Mouse (Mus musculus): ENCODE measurements around the gene Ap2a2. TPM values are rescaled to one million over a fixed set of nuclear protein-coding genes. Genes with fewer than 3 reads are reported as not detected.
A peak's percentile ranks its signal among the peaks of the same experiment; 100 is the strongest.
"Not testable (repeated sequence)": the region's sequence is repeated elsewhere in the genome, so short reads cannot be mapped to it uniquely, and the experiment has no call there.

Ap2a2 gene
- polyA plus RNA-seq, 1 experiment from 2014 or later = 99.2 TPM

- 81% methylated on average over 7 of the region's 7 CpGs for WGBS
- Histone ChIP-seq H3K9me3 (no peaks in the 10 kb centered on the region), H3K36me3 (no peaks in the 10 kb centered on the region), H3K27ac (no peak overlapping the region), H3K4me3 (no peak overlapping the region), H3K4me1 (no peaks in the 10 kb centered on the region), H3K27me3 (no peaks in the 10 kb centered on the region), H3K9ac (no peak overlapping the region), H3K4me2 (replicated peaks) (no peak overlapping the region)
- ATAC-seq (ENCODE audit: insufficient number of reproducible peaks, insufficient read depth, low FRiP score, low TSS enrichment) = no peak
These were observed 19.4 kb downstream of the Ap2a2 start for GRCm38 (mm10) chr7:141581323-141581722.

GRCm38 (mm10) chr7:141584048-141584841 lies 22.3 kb downstream of the Ap2a2 start:
- H3K4me2 ChIP-seq (replicated peaks) = no peak overlapping the region
- no peak overlapping the region for H3K4me3 ChIP-seq
- H3K9ac ChIP-seq = no peak overlapping the region
- H3K4me1 ChIP-seq = no peaks in the 10 kb centered on the region
- H3K9me3 ChIP-seq = no peaks in the 10 kb centered on the region
- 84% methylated on average over 5 of the region's 5 CpGs for WGBS
- H3K27ac ChIP-seq = no peak overlapping the region
- peaks cover 9% of the 10 kb centered on the region; the same call in 1 of the 2 replicates for H3K36me3 ChIP-seq
- no peaks in the 10 kb centered on the region for H3K27me3 ChIP-seq
- no peak for ATAC-seq (ENCODE audit: insufficient number of reproducible peaks, insufficient read depth, low FRiP score, low TSS enrichment)

DNA sequence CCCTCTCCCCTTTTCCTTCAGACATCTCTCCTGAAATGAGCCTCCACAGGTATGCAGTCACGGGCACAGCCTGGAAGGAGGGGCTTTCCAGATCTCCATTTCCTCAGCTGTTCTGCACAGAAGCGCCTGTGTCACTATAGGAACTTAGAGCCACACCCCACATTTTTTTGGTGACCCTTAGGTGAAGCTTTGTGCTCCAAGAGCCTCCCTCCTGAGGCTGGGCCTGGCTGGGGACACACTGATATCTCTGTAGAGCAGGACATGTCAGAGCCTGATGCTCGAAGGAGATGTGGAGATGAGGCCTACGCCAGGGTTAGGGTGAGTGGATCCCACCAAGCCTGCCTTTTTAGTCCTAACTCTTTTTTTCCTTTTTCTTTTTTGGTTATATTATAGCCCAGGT lies 23.3 kb downstream of the Ap2a2 start:
- Histone ChIP-seq H3K36me3 (peaks cover 16% of the 10 kb centered on the region; the same call in 1 of the 2 replicates), H3K9ac (no peak overlapping the region), H3K4me1 (no peaks in the 10 kb centered on the region), H3K27me3 (no peaks in the 10 kb centered on the region), H3K4me3 (no peak overlapping the region), H3K4me2 (replicated peaks) (no peak overlapping the region), H3K9me3 (no peaks in the 10 kb centered on the region), H3K27ac (no peak overlapping the region)
- 0 out of 2 replicates have a peak, but pooled peaks have one; percentile 38 for ATAC-seq (ENCODE audit: insufficient number of reproducible peaks, insufficient read depth, low FRiP score, low TSS enrichment)
- 67% methylated on average over 4 of the region's 4 CpGs for WGBS

DNA sequence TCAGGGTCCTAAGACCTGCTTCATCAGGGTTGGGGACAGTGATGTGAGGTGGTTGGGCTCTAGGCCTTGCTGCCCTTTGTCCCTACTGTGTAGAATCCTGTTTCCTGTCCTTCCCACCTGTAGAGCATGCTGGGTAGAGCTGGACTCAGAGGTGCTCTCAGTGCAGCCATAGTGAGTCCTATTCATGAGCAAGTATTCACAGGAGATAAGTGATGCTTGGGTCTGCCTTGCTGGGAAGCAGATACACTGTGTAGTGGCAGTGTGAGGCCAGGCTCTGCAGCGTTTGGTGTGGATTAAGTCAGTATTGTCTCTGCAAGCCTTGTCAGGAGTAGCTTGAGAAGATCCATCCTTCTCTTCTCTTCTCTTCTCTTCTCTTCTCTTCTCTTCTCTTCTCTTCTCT lies 23.9 kb downstream of the Ap2a2 start:
- WGBS = 86% methylated on average over 1 of the region's 1 CpGs

GRCm38 (mm10) chr7:141588890-141589289 lies 26.9 kb downstream of the Ap2a2 start:
- peaks cover 28% of the 10 kb centered on the region for H3K36me3 ChIP-seq

More for the DNA sequence above, 23.9 kb downstream of the Ap2a2 start:
- Histone ChIP-seq H3K27ac (no peak overlapping the region), H3K4me1 (no peaks in the 10 kb centered on the region), H3K9ac (no peak overlapping the region), H3K4me3 (no peak overlapping the region), H3K4me2 (replicated peaks) (no peak overlapping the region), H3K27me3 (no peaks in the 10 kb centered on the region), H3K9me3 (no peaks in the 10 kb centered on the region), H3K36me3 (peaks cover 22% of the 10 kb centered on the region)
- ATAC-seq (ENCODE audit: insufficient number of reproducible peaks, insufficient read depth, low FRiP score, low TSS enrichment) = no peak

GRCm38 (mm10) chr7:141590249-141590648 lies 28.3 kb downstream of the Ap2a2 start:
- H3K4me2 ChIP-seq (replicated peaks); H3K4me3 ChIP-seq; H3K9me3 ChIP-seq; ATAC-seq (ENCODE audit: insufficient number of reproducible peaks, insufficient read depth, low FRiP score, low TSS enrichment); H3K9ac ChIP-seq; H3K4me1 ChIP-seq; H3K27ac ChIP-seq; H3K27me3 ChIP-seq: not testable (repeated sequence)
- WGBS = 90% methylated on average over 6 of the region's 7 CpGs
- H3K36me3 ChIP-seq = peaks cover 28% of the 10 kb centered on the region

More at GRCm38 (mm10) chr7:141588890-141589289, 26.9 kb downstream of the Ap2a2 start:
- no peak for ATAC-seq (ENCODE audit: insufficient number of reproducible peaks, insufficient read depth, low FRiP score, low TSS enrichment)
- Histone ChIP-seq H3K4me3 (no peak overlapping the region), H3K9ac (no peak overlapping the region), H3K4me1 (no peaks in the 10 kb centered on the region), H3K9me3 (no peaks in the 10 kb centered on the region), H3K4me2 (replicated peaks) (no peak overlapping the region), H3K27ac (no peak overlapping the region), H3K27me3 (no peaks in the 10 kb centered on the region)
- WGBS = 92% methylated on average over 6 of the region's 6 CpGs

- no peaks in the 10 kb centered on the region for H3K9me3 ChIP-seq
- H3K36me3 ChIP-seq = peaks cover 28% of the 10 kb centered on the region
- 94% methylated on average over 8 of the region's 8 CpGs for WGBS
- H3K4me2 ChIP-seq (replicated peaks) = no peak overlapping the region
- no peak for ATAC-seq (ENCODE audit: insufficient number of reproducible peaks, insufficient read depth, low FRiP score, low TSS enrichment)
- no peak overlapping the region for H3K27ac ChIP-seq
- H3K9ac ChIP-seq = no peak overlapping the region
- H3K27me3 ChIP-seq = no peaks in the 10 kb centered on the region
- H3K4me1 ChIP-seq = no peaks in the 10 kb centered on the region
- H3K4me3 ChIP-seq = no peak overlapping the region
These were observed 29.0 kb downstream of the Ap2a2 start for GRCm38 (mm10) chr7:141590959-141591358.

GRCm38 (mm10) chr7:141592096-141592495 lies 30.1 kb downstream of the Ap2a2 start:
- no peak overlapping the region for H3K27ac ChIP-seq
- no peak overlapping the region for H3K9ac ChIP-seq
- H3K9me3 ChIP-seq = no peaks in the 10 kb centered on the region
- H3K4me1 ChIP-seq = no peaks in the 10 kb centered on the region
- peaks cover 28% of the 10 kb centered on the region for H3K36me3 ChIP-seq
- no peak overlapping the region for H3K4me2 ChIP-seq (replicated peaks)
- ATAC-seq (ENCODE audit: insufficient number of reproducible peaks, insufficient read depth, low FRiP score, low TSS enrichment) = no peak
- no peaks in the 10 kb centered on the region for H3K27me3 ChIP-seq
- H3K4me3 ChIP-seq = no peak overlapping the region
- 89% methylated on average over 1 of the region's 1 CpGs for whole genome bisulfite sequencing

DNA sequence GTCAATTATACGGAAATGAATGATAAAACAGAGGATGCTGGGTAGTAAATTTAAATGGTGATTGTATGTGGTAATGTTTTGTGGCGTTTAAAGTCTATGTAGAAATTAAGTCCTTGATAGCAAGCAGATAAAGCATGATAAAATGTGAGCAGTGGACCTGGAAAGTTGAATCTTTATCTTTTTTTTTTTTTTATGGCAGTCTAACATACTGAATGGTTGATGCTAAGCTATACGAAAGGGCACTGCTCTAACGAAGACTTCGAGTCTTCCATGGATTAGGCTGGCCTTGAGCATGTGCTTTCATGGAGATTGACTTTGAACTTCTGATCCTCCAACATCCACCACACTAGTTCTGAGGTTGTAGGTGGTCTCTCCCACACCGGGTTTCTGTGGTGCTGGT lies 31.1 kb downstream of the Ap2a2 start:
- Histone ChIP-seq H3K36me3 (peaks cover 34% of the 10 kb centered on the region), H3K4me3 (no peak overlapping the region), H3K4me2 (replicated peaks) (no peak overlapping the region), H3K9ac (no peak overlapping the region), H3K9me3 (no peaks in the 10 kb centered on the region), H3K4me1 (no peaks in the 10 kb centered on the region), H3K27me3 (no peaks in the 10 kb centered on the region), H3K27ac (no peak overlapping the region)
- 94% methylated on average over 6 of the region's 6 CpGs for WGBS
- no peak for ATAC-seq (ENCODE audit: insufficient number of reproducible peaks, insufficient read depth, low FRiP score, low TSS enrichment)

- no peak for ATAC-seq (ENCODE audit: insufficient number of reproducible peaks, insufficient read depth, low FRiP score, low TSS enrichment)
These were observed 35.0 kb downstream of the Ap2a2 start for GRCm38 (mm10) chr7:141596971-141597370.

DNA sequence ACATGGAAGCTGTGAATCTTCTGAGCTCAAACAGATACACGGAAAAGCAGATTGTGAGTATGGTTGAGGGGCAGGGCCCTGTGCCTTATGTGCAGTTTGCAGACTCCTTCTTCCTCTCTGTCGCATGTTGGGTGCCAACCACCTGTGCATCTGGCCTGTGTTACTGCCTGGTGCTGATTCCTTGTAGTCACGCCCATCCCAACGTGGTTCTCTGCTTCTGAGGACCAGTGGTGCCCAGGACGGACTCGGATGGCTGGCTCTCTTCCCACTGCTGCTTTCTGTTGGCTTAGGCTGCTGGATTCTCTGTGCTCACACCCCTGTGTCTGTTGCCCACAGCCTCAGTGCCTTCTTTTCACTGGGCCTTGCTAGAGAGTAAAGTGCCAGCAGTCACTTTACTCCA lies 35.6 kb downstream of the Ap2a2 start:
- H3K9me3 ChIP-seq = no peaks in the 10 kb centered on the region
- no peaks in the 10 kb centered on the region for H3K4me1 ChIP-seq
- H3K9ac ChIP-seq = no peak overlapping the region
- WGBS = 89% methylated on average over 6 of the region's 6 CpGs
- no peak overlapping the region for H3K4me3 ChIP-seq
- no peak overlapping the region for H3K27ac ChIP-seq
- H3K4me2 ChIP-seq (replicated peaks) = no peak overlapping the region
- ATAC-seq (ENCODE audit: insufficient number of reproducible peaks, insufficient read depth, low FRiP score, low TSS enrichment) = no peak
- H3K27me3 ChIP-seq = no peaks in the 10 kb centered on the region
- H3K36me3 ChIP-seq = peaks cover 47% of the 10 kb centered on the region

More at GRCm38 (mm10) chr7:141596971-141597370, 35.0 kb downstream of the Ap2a2 start:
- Histone ChIP-seq H3K9ac (no peak overlapping the region), H3K9me3 (no peaks in the 10 kb centered on the region), H3K27me3 (no peaks in the 10 kb centered on the region), H3K4me3 (no peak overlapping the region), H3K36me3 (peaks cover 42% of the 10 kb centered on the region), H3K27ac (no peak overlapping the region), H3K4me2 (replicated peaks) (no peak overlapping the region), H3K4me1 (no peaks in the 10 kb centered on the region)
- WGBS = 67% methylated on average over 1 of the region's 1 CpGs

GRCm38 (mm10) chr7:141607717-141608116 lies 45.7 kb downstream of the Ap2a2 start:
- H3K4me2 ChIP-seq (replicated peaks) = no peak overlapping the region
- no peaks in the 10 kb centered on the region for H3K4me1 ChIP-seq
- 91% methylated on average over 4 of the region's 4 CpGs for WGBS
- H3K27me3 ChIP-seq = no peaks in the 10 kb centered on the region
- no peak for ATAC-seq (ENCODE audit: insufficient number of reproducible peaks, insufficient read depth, low FRiP score, low TSS enrichment)
- H3K36me3 ChIP-seq = peaks cover 64% of the 10 kb centered on the region
- no peak overlapping the region for H3K4me3 ChIP-seq
- no peak overlapping the region for H3K9ac ChIP-seq
- no peak overlapping the region for H3K27ac ChIP-seq
- no peaks in the 10 kb centered on the region for H3K9me3 ChIP-seq
